Mouse (Mus musculus): ENCODE results near the gene Ptpn21.
A peak's percentile ranks its signal among the peaks of the same experiment; 100 is the strongest.

- no peak for TF ChIP-seq MAX (IDR thresholded peaks at IDR 0.05; ENCODE audit: low read depth)
- no peak for TF ChIP-seq POLR2A (IDR thresholded peaks at IDR 0.05; ENCODE audit: insufficient read length, low read depth)
- no peak for TF ChIP-seq POLR2AphosphoS2 (IDR thresholded peaks at IDR 0.05; ENCODE audit: insufficient read length, low read depth)
- TF ChIP-seq USF1 (IDR thresholded peaks at IDR 0.05; ENCODE audit: low read depth) = no peak
- no peak for TF ChIP-seq E2F4 (IDR thresholded peaks at IDR 0.05; ENCODE audit: insufficient read depth)
- no peak for TF ChIP-seq CEBPB (IDR thresholded peaks at IDR 0.05; ENCODE audit: insufficient read depth, poor library complexity, severe bottlenecking)
- TF ChIP-seq TCF12 (IDR thresholded peaks at IDR 0.05; ENCODE audit: insufficient read depth, poor library complexity, severe bottlenecking) = peak; percentile 87
- TF ChIP-seq MYOG (IDR thresholded peaks at IDR 0.05; ENCODE audit: control insufficient read depth in 1 of 3, insufficient read depth in 1 of 3, insufficient read length in 2 of 3, low read depth in 2 of 3) = peak; percentile 68 to 94 (median 92)
- peak; percentile 80 for TF ChIP-seq TCF3 (IDR thresholded peaks at IDR 0.05; ENCODE audit: insufficient read length, low read depth)
These were observed 80.3 kb downstream of the Ptpn21 start for GRCm38 (mm10) chr12:98656873-98657272.

All from myocyte (in vitro differentiated cells).